Mouse (Mus musculus): ENCODE results near the gene Stambpl1.

Stambpl1 gene

DNA sequence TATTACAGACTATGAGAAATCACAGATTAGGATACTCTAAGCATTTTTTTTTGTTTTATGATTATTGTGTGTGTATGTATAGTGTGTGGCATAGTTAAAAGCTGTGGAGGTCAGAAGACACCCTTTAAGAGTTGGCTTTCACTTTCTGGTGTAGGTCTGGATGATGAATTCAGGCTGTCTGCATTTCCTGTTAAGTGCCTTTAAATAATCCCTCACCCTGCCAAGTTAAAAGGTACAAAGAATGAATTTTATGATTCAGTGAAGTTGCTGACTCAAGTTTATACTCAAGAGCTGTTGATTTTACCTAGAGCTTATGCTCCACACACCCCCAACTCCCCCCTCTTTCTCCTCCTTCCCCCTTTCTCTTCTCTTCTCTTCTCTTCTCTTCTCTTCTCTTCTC lies 95.2 kb downstream of the Stambpl1 start:
- DNase-seq: no peak

DNA sequence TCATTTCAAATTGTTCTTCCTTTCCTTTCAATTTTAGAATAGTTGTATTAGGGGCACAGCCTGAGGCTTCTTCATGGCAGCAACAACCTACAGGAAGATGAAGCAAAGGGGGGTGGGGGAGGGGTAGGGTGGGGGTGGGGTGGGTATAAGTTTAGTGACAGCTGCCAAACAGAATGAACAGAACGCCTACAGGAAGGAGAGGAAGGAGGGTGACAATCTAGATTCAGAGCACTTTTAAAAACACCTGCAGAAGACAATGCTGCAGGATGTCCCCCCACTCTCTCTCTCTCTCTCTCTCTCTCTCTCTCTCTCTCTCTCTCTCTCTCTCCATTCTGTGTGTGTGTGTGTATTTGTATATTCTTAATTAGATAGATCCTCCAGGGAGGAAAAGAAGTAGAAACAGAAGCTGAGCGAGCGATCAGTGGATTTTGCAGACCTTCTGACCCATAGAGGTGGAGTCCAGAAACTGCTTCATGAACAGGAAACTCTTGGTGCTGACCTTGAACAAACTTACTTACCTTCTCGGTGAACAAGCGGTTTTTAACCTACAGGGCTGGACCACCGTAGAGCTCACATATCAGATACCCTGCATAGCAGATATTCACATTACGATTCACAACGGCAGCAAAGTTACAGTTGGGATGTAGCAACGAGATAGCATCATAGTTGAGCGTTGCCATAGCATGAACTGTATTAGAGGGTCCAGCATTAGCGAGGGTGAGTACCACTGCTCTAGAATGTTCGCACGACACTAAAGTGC lies 95.8 kb downstream of the Stambpl1 start:
- DNase-seq: no peak

DNA sequence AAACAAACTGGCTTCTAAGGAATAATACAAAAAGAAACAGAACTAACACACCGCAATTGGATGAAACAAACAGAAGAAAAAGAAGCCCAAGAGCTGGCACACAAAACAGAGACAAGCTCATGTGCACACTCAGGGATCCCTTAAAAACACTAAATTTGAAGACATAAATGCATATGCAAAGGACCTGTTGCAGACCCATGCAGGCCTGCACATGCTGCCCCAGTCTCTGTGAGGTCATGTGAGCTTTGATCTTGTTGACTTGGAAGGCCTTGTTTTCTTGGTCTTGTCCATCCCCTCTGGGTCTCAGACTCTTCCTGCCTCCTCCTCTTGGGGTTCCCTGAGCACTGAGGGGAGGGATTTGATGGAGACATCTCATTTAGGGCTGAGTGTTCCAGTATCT lies 96.7 kb downstream of the Stambpl1 start:
- no peak for DNase-seq
